Mouse (Mus musculus) thymus, postnatal 4 days (tissue): Measurements from ENCODE around the gene Itga3.

Experiments used
- DNase-seq: peaks from one replicate; pipeline ENCODE4 v3.0.0; 2021

Gene Itga3

GRCm38 (mm10) chr11:95070140-95071107 is 6.2 kb downstream of the Itga3 start:
- no peak for DNase-seq

DNA sequence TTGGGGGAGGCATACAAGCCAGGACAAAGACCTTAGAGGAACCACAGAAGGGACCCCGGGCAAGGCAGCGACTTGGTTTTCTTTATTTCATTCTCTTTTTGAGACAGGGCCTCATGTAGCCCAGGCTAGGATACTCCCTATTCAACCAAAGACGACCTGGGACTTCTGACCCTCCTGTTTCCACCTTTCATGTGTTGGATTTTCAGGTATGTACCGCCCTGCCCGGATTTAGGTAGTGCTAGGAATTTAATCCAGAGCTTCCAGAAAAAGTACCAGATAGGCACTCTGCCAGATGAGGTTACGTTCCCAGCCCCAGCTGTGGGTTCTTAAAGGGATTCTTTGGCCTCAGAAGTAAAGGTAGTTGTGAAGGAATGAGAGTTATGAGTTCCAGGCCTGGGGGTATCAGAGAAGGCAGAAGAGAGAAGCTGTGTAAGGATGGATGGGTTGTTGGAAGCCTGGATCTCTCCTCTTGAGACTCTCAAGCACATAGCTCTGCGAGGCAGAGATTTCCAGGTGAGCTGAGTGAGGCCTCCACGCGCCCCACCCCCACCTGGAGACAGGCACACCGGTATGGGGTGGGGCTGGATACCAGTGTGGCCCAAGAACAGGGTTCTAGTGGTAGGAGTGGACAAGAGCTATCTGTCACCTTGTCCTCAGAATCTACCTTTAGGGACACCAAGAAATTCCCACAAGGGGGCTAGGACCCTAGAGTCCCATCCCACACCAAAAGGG is 7.2 kb downstream of the Itga3 start:
- no peak for DNase-seq

GRCm38 (mm10) chr11:95056768-95057501 is 19.7 kb downstream of the Itga3 start:
- DNase-seq: peak; percentile 68

- no peak for DNase-seq
These were observed 23.5 kb downstream of the Itga3 start for GRCm38 (mm10) chr11:95053062-95053461.

DNA sequence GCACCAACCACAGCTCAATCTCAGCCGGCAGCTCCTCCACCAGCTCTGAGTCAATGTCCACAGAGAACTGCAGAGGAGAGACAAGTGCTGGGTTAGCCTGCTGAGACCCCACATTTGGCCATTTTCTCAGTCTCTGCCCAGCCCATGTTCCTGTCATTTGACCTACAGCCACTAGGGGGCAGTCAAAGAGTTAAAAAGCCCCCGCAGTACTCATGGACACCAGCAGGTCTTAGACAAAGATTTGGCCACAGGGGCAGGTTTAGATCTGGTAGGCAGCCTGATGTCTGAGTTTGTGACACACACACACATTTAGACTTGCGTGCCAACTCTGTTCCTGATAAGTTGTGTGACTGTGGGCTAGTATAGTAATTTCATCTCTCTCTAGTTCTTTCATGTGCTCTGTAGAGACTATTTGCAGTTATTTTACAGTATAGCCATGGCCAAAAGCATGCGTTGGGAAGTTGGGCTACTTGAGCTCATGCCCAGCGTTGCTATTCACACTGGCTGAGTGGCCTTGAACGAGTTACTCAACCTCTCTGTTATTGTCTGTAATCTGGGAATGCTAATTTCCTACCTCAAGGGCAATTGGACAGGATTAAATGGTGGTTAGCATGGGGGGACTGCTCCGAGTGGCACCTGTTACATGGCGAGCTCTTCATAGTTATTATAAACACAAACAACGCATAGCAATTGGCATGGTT is 29.5 kb downstream of the Itga3 start:
- DNase-seq: peak; percentile 66

GRCm38 (mm10) chr11:95044185-95044870 is 32.3 kb downstream of the Itga3 start:
- DNase-seq: no peak

DNA sequence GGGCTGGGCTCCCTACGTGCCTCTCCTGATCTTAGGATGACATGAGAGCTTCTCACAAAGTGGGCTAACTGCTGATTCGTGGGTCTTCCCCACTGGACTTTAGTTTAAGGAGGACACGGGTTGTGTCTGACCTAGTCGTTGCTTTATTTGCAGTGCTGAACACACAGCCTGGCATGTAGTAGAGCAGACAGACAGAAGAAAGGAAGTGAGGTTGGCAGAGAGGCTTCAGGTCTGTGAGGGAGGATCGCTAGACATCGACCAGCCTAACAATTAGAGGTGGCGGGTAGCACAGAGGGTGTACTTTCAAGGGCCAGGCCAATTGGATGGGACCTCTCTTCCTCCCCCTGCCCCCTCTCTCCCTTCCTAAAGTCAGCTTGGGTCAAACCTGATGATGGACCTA is 33.0 kb downstream of the Itga3 start:
- DNase-seq: no peak

- DNase-seq: no peak
These were observed 33.5 kb downstream of the Itga3 start for GRCm38 (mm10) chr11:95043060-95043459.

GRCm38 (mm10) chr11:95042096-95042495 is 34.5 kb downstream of the Itga3 start:
- peak; percentile 75 for DNase-seq

DNA sequence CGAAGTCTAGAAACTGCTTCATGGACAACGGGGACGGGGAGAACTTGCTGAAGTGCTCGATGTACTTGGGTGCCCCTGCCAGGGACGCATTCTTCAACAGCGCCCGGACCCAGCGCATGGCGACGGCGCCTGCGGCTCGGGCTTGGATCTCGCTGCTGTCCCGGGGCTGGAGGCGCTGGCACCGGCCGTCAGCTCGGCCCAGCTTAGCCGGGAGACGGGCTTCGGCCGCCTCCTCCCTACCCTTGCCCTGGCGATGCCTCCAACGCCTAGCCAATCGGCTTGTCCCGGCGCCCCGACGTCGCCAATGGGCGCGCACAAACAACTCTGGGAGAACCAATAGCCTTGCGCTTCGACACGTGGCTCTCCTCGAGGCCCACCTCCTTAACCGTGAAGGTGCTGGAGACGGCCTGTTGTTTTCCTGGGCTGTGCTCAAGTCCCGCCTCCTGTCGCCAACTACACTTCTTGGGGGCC is 35.4 kb downstream of the Itga3 start, which contains the start of gene Pdk2:
Gene Pdk2 (minus strand): TSS at position 216 of the 471 bp plus-strand sequence.
- DNase-seq: peak; percentile 90

GRCm38 (mm10) chr11:95040491-95041138 is 36.0 kb downstream of the Itga3 start:
- DNase-seq: peak; percentile 49

- DNase-seq: no peak
These were observed 36.8 kb downstream of the Itga3 start for GRCm38 (mm10) chr11:95039766-95040165.

DNA sequence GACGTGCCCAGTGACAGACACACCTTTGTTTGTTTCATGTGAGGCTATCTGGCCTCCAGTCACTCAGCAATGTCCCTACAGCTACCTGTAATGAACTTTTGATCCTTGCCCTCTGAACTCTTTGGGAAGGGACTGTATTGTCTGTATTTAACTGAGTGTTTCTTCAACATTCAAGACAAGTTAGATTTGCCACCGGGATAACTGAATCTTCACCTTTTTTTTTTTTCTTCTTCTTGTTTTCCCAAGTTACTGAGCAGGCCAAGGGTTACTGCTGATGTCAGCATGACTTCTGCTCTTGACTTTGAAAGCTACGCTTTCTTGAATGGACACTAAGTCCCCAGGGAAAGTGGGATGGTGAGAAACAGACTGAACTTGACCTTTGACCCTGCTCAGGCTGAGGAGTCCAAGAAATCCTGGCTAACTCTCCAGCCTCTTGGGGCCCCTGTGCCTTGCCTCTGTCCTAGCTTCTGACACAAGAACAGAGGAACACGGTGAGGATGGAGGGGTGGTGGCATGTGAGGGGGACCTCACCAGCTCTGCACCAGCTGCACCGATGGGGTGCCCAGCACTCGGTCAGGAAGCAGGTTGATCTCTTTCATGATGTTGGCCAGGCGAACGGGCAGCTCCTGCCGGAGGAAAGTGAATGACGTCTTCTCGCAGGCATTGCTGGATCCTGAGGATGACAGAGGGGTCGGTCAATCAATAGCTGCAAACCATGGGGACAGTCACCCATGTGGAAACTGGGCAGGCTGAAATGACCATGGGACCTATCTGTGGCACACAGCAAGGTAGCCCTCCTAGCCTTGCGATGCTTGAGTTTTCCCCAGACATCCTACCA is 37.6 kb downstream of the Itga3 start:
- no peak for DNase-seq

DNA sequence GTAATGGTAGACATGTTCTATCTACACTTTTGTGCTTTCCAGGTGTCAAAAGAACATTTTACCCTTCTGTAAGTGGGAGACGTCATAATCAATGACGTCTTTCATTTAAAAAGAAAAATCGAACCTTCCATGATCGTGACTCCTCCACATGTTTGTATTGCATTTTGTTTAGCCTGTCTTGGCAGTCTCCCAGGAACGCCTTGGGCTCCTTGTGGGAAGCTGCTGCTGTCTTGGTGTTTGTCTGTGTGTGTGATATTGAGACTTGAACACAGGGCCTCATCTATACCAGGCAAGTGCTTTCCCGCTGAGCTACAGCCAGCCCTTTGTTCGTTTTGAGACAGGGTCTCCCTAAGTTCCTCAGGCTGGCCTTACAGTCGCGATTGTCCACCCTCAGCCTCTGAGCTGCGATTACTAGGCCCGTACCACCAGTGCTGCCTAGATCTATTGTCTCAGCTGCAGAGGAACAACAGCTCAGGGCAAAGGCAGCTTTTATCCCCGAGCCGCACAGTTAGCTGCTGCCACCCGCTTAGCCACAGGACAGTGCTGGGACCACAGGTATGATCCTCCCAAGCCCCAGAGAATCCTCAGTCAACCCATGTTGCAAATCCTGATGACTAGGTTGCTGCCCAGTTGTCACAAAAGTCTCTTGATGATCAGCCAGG is 38.3 kb downstream of the Itga3 start:
- DNase-seq: no peak

GRCm38 (mm10) chr11:95037306-95037705 is 39.3 kb downstream of the Itga3 start:
- DNase-seq: no peak

DNA sequence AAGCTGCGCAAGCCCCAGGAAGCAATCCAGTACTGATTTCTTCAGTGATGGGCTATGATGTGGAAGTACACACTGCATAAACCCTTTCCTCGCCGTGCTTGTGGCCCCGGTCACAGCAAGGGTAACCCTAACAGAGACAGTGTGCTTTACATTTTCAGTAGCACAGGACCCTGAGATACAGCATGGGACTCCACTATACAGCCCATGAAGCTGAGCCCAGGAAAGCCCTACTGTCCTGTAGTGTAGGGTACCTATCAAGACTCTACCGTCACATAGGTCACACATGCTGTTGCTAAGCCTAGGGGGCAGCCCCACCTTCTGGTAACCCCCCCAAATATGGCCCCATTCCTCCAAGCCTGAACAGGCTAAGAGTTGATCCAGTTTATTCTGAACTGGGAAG is 40.1 kb downstream of the Itga3 start:
- no peak for DNase-seq

DNA sequence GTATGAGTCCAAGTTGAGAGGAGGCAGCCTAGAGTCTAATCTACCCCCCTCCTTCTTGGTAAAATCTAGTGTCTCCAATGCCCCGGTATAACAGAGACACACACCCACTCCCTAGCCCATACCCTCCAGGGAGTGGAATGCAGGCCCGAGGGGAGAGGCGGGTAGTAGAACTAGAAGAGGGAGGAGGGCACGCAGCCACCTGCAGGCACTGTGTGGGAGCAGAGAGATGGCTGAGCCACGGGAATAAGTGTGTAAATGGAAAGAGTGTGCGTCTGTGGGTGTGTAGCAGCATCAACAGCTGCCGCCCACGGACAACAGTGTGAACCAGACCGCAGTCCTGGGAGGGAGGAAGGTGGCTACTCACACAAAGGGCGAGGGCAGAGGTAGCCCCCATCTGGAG is 41.7 kb downstream of the Itga3 start:
- DNase-seq: no peak

DNA sequence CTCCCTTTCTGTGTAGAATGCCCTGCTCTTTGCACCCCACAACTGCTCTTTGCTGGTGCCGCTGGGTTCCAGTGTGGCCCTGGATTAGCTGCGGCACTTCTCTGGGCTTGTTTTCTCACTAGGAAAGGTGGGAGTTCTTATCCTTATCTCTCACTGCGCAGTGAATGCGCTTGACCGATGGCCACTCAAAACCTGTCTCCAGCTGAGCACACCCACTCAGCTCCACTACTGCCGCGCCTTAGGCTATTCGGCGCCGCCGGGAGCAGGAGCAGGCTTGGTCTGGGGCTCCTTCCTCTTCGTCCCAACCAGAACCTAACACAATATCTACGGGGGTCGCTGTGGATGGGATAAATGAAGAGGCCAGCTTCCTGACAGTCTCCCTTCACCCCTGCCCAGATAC is 43.0 kb downstream of the Itga3 start:
- DNase-seq: no peak

GRCm38 (mm10) chr11:95032945-95033344 is 43.7 kb downstream of the Itga3 start:
- no peak for DNase-seq
